Mouse (Mus musculus): ENCODE measurements around the gene Ptpn22. TPM values are rescaled to one million over a fixed set of nuclear protein-coding genes. Genes with fewer than 3 reads are reported as not detected.
"Not testable (repeated sequence)": the region's sequence is repeated elsewhere in the genome, so short reads cannot be mapped to it uniquely, and the experiment has no call there.

Gene Ptpn22
- 0.68 and 0.78 TPM in 2 replicates for polyA plus RNA-seq (2014; fragmentation: Nextera tagmentation; extraction: Ambion mirVana)

DNA sequence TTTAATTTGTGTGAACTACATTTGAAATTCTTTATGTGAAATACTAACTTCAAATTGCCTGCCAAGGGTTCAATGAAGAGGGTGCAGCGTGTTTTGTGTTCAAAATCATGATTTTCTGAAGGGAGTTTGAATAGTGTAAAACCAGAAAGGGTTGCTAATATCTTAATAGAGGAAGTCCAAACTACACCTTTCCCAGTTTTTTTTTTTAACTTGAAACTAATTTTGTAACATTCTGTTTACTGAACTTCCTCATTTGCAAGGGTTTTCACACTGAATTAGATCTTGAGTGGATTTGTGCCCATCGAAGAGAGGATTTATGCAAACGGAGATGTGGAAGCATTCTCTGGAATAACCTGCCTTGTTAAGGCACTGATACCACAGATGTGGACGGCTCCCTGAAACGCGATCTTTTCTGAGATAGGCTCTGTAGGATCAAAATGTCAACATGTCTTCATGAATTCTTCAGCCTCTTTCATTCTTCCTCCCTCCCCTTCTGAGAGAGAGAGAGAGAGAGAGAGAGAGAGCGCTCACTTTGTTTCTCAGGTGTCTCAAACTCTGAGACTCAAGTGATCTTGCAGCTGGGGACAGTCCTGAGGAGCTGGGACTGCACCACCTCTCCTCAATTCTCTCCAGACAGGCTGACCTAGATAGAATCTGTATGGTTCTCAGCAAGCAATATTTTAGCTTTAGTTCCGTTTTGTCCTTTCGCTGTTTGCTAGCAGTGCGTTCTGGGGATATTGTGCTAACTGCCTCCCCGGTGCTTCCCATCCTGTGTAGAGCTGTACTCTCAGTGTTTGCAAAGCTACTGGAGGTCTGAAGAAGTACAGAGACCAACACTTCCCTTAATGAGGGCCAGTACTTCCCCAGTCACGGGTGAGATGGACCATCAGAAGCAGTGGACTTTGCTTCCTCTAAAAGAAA is at the start of gene Ptpn22:
TSS of gene Ptpn22 (plus strand) at position 915 of the 921 bp plus-strand sequence.
- ATAC-seq (ENCODE audit: insufficient read depth) (no peak), DNase-seq (no peak)
- Histone ChIP-seq H3K4me1 (ENCODE audit: insufficient read depth) (no peaks in the 10 kb centered on the region), H3K27ac (ENCODE audit: low read depth) (no peak within 1 kb of the TSS), H3K4me2 (no peak within 1 kb of the TSS), H3K9ac (no peak within 1 kb of the TSS), H3K36me3 (ENCODE audit: insufficient read depth) (no peaks in the 10 kb centered on the region), H3K9me3 (ENCODE audit: low read depth, low read length) (no peaks in the 10 kb centered on the region), H3K4me3 (ENCODE audit: low read depth, low read length) (no peak within 1 kb of the TSS), H3K27me3 (ENCODE audit: insufficient read depth, low read length) (no peaks in the 10 kb centered on the region)
- no peak for TF ChIP-seq CTCF (IDR thresholded peaks at IDR 0.05; ENCODE audit: low read depth)
- WGBS, result 57% methylated on average over 12 of the region's 12 CpGs

- WGBS, result 2% methylated on average over 14 of the region's 14 CpGs
- Histone ChIP-seq H3K4me3 (ENCODE audit: low read depth, low read length) (peak overlapping the region; percentile 85), H3K4me2 (peak overlapping the region; percentile 72), H3K9ac (peak overlapping the region; percentile 91), H3K27ac (ENCODE audit: low read depth) (peak overlapping the region; percentile 96), H3K27me3 (ENCODE audit: insufficient read depth, low read length) (no peaks in the 10 kb centered on the region), H3K9me3 (ENCODE audit: low read depth, low read length) (no peaks in the 10 kb centered on the region), H3K4me1 (ENCODE audit: insufficient read depth) (peaks cover 5% of the 10 kb centered on the region; the same call in 1 of the 2 replicates), H3K36me3 (ENCODE audit: insufficient read depth) (peaks cover 29% of the 10 kb centered on the region)
- DNase-seq, result no peak
- no peak for TF ChIP-seq CTCF (IDR thresholded peaks at IDR 0.05; ENCODE audit: low read depth)
- peak; percentile 69 for ATAC-seq (ENCODE audit: insufficient read depth)
These were observed 49.8 kb upstream of the Ptpn22 start for GRCm38 (mm10) chr3:103809799-103810150.

GRCm38 (mm10) chr3:103810967-103811366 is 48.6 kb upstream of the Ptpn22 start:
- no peak overlapping the region for H3K27ac ChIP-seq (ENCODE audit: low read depth)
- WGBS, result 81% methylated on average over 6 of the region's 6 CpGs
- H3K4me2 ChIP-seq, result no peak overlapping the region
- H3K4me1 ChIP-seq (ENCODE audit: insufficient read depth), result peaks cover 5% of the 10 kb centered on the region; the same call in 1 of the 2 replicates
- no peak for ATAC-seq (ENCODE audit: insufficient read depth)
- TF ChIP-seq CTCF (IDR thresholded peaks at IDR 0.05; ENCODE audit: low read depth), result no peak
- H3K9ac ChIP-seq, result no peak overlapping the region
- H3K9me3 ChIP-seq (ENCODE audit: low read depth, low read length), result no peaks in the 10 kb centered on the region
- H3K4me3 ChIP-seq (ENCODE audit: low read depth, low read length), result no peak overlapping the region
- no peak for DNase-seq
- peaks cover 30% of the 10 kb centered on the region for H3K36me3 ChIP-seq (ENCODE audit: insufficient read depth)
- H3K27me3 ChIP-seq (ENCODE audit: insufficient read depth, low read length), result no peaks in the 10 kb centered on the region

- Histone ChIP-seq H3K4me2 (no peak overlapping the region), H3K27ac (ENCODE audit: low read depth) (no peak overlapping the region), H3K9me3 (ENCODE audit: low read depth, low read length) (no peaks in the 10 kb centered on the region), H3K4me3 (ENCODE audit: low read depth, low read length) (no peak overlapping the region), H3K36me3 (ENCODE audit: insufficient read depth) (0 out of 2 replicates have a peak, but pooled peaks cover 2% of the 10 kb centered on the region), H3K9ac (no peak overlapping the region), H3K4me1 (ENCODE audit: insufficient read depth) (no peaks in the 10 kb centered on the region), H3K27me3 (ENCODE audit: insufficient read depth, low read length) (no peaks in the 10 kb centered on the region)
- 0 out of 2 replicates have a peak, but pooled peaks have one; percentile 27 for TF ChIP-seq CTCF (IDR thresholded peaks at IDR 0.05; ENCODE audit: low read depth)
- ATAC-seq (ENCODE audit: insufficient read depth) (no peak), DNase-seq (no peak)
These were observed 32.0 kb upstream of the Ptpn22 start for GRCm38 (mm10) chr3:103827548-103827947.

DNA sequence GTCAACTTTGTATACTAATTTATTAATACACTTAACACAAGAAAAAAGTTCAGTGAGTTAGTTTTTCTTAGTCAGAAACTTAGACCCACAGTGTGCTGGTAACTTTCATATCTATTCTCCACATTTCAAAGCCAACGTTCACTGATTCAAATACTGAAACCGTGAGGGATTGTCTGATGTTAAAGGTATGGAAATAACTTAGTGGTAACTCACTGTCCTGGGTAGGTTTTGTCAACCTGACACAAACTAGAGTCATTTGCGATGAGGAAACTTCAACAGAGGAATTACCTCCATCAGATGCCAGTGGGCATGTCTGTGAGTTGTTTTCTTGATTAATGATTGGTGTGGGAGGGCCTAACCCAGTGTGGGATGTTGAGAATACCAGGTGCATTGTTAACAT is 30.6 kb upstream of the Ptpn22 start:
- 78% methylated on average over 3 of the region's 3 CpGs for WGBS
- DNase-seq (no peak), ATAC-seq (ENCODE audit: insufficient read depth) (no peak)
- Histone ChIP-seq H3K9ac (no peak overlapping the region), H3K4me3 (ENCODE audit: low read depth, low read length) (no peak overlapping the region), H3K36me3 (ENCODE audit: insufficient read depth) (no peaks in the 10 kb centered on the region), H3K4me2 (no peak overlapping the region), H3K27ac (ENCODE audit: low read depth) (no peak overlapping the region), H3K9me3 (ENCODE audit: low read depth, low read length) (no peaks in the 10 kb centered on the region), H3K4me1 (ENCODE audit: insufficient read depth) (no peaks in the 10 kb centered on the region), H3K27me3 (ENCODE audit: insufficient read depth, low read length) (no peaks in the 10 kb centered on the region)
- TF ChIP-seq CTCF (IDR thresholded peaks at IDR 0.05; ENCODE audit: low read depth), result no peak

DNA sequence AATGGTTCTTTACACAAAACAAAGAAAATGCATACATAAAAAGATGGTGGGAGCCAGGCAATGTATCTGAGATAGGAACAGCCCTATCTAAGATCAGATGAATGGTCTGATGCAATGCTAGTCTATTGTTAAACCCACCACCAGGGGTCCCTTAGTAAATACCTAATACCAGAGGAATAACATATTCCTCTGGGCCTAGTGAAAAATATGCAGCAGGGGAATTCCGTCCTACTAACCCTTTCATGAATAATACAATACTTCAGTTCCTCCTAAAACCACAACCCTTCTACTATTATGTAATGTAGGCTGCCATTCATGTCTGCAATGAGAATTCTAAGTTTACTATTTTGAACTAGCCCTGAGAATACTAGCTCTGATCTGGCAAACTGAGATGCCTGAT is 28.9 kb upstream of the Ptpn22 start:
- peak; percentile 29 for DNase-seq
- not testable (repeated sequence) for H3K27ac ChIP-seq (ENCODE audit: low read depth)

GRCm38 (mm10) chr3:103831146-103831545 is 28.4 kb upstream of the Ptpn22 start:
- no peak overlapping the region for H3K4me3 ChIP-seq (ENCODE audit: low read depth, low read length)
- WGBS, result 84% methylated on average over 7 of the region's 7 CpGs
- H3K4me2 ChIP-seq, result no peak overlapping the region
- ATAC-seq (ENCODE audit: insufficient read depth), result no peak
- no peaks in the 10 kb centered on the region for H3K4me1 ChIP-seq (ENCODE audit: insufficient read depth)
- no peaks in the 10 kb centered on the region for H3K9me3 ChIP-seq (ENCODE audit: low read depth, low read length)
- H3K27me3 ChIP-seq (ENCODE audit: insufficient read depth, low read length), result no peaks in the 10 kb centered on the region
- no peak for TF ChIP-seq CTCF (IDR thresholded peaks at IDR 0.05; ENCODE audit: low read depth)
- no peak overlapping the region for H3K27ac ChIP-seq (ENCODE audit: low read depth)
- DNase-seq, result no peak
- H3K36me3 ChIP-seq (ENCODE audit: insufficient read depth), result no peaks in the 10 kb centered on the region
- H3K9ac ChIP-seq, result no peak overlapping the region

More for the DNA sequence above, 28.9 kb upstream of the Ptpn22 start:
- not testable (repeated sequence) for H3K4me1 ChIP-seq (ENCODE audit: insufficient read depth); H3K27me3 ChIP-seq (ENCODE audit: insufficient read depth, low read length); H3K9me3 ChIP-seq (ENCODE audit: low read depth, low read length); H3K4me3 ChIP-seq (ENCODE audit: low read depth, low read length); H3K9ac ChIP-seq; H3K36me3 ChIP-seq (ENCODE audit: insufficient read depth); H3K4me2 ChIP-seq; ATAC-seq (ENCODE audit: insufficient read depth)
- 72% methylated on average over 1 of the region's 1 CpGs for WGBS
- TF ChIP-seq CTCF (IDR thresholded peaks at IDR 0.05; ENCODE audit: low read depth), result peak; percentile 31
